Mouse (Mus musculus) thymus, postnatal 14 days (tissue): Measurements from ENCODE around the gene Tlnrd1.

Experiments used
- DNase-seq: peaks from one replicate; pipeline ENCODE4 v3.0.0; 2021

The Tlnrd1 gene

DNA sequence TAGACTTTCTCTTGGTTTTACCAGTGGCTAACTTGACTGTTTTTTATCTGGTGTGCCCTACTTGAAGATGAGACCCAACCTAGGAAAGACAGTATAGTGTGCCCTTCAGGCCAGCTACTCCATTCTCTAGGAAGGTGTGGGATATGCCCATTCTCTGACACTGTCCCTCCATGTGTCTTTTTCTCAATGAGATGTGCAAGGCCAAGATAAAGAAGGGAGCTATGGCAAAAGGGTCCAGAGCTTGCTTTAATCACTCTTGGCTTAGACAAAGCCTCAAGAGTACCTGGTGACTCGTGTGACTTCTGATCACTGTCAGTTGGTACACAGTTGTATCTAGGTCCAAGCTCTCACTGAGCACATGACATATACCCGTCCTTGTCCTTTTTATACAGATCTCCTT lies 44.0 kb downstream of the Tlnrd1 start:
- no peak for DNase-seq

DNA sequence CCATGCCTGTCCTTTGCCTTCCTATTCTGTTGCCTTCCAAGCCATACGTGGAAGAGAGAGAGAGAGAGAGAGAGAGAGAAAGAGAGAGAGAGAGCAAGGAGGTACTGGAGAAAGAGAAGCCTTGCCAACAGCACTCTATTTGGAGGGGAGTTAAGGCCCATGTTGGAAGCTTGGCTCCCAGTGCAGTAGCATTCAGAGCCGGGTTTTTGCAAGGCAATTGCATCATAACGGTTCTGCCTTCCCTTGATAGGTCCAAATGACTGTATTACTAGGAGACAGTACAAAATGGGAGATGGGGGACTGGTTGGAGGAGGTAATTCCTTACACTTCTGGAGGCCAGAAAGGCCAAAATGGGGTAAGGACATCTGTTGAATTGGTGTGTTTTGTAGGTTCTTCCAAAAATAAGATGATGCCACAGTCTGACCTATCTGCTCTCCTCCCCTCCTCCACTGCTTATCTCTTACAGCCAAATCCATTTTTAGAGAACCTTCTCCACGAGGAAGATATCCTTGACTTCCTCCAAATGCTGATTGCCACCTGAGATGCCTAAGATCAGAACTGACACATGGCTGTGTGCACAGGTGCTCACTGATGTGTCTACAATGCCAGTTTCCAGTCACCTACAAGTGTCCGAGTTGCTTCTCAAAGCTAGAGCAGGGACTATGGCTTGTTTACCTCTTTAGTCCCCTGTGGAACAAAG lies 45.4 kb downstream of the Tlnrd1 start:
- DNase-seq, result no peak
